Mouse (Mus musculus): ENCODE data around the gene Wdr74.

The Wdr74 gene

GRCm38 (mm10) chr19:8741243-8741869 lies 5.7 kb downstream of the Wdr74 start, which contains the start of gene Stx5a:
Gene Stx5a (plus strand): TSS chr19:8741413.
- DNase-seq (ENCODE audit: low spot score), result peak; percentile 95

DNA sequence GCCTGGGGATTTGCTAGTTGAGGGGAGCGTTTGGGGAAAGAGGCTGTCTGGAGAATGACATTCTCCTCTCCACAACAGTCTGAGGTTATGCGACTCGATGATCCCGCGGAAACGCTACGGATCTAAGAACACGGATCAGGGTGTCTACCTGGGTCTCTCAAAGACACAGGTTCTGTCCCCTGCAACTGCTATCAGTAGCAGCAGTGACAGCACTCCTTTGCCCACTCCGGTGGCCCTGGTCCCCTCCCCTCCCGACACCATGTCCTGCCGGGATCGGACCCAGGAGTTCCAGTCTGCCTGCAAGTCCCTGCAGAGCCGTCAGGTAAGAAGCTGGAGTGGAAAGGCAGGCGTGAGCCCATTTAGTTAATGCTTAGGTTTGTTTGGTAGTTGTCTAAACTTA lies 6.5 kb downstream of the Wdr74 start:
- no peak for DNase-seq (ENCODE audit: low spot score)

GRCm38 (mm10) chr19:8745382-8745781 lies 9.8 kb downstream of the Wdr74 start:
- no peak for DNase-seq (ENCODE audit: low spot score)

GRCm38 (mm10) chr19:8747368-8747767 lies 11.7 kb downstream of the Wdr74 start:
- no peak for DNase-seq (ENCODE audit: low spot score)

GRCm38 (mm10) chr19:8755652-8756051 lies 20.0 kb downstream of the Wdr74 start:
- DNase-seq (ENCODE audit: low spot score), result no peak

- DNase-seq (ENCODE audit: low spot score), result peak; percentile 87
Measured at GRCm38 (mm10) chr19:8756635-8757387, 21.2 kb downstream of the Wdr74 start, which contains the start of gene Nxf1. Gene Nxf1 (plus strand): TSS chr19:8757073.

GRCm38 (mm10) chr19:8757471-8757998 lies 21.9 kb downstream of the Wdr74 start:
- no peak for DNase-seq (ENCODE audit: low spot score)

- no peak for DNase-seq (ENCODE audit: low spot score)
Measured at GRCm38 (mm10) chr19:8758899-8759298, 23.3 kb downstream of the Wdr74 start.

GRCm38 (mm10) chr19:8760757-8761156 lies 25.1 kb downstream of the Wdr74 start:
- DNase-seq (ENCODE audit: low spot score), result no peak

GRCm38 (mm10) chr19:8763276-8763675 lies 27.6 kb downstream of the Wdr74 start:
- DNase-seq (ENCODE audit: low spot score), result no peak

GRCm38 (mm10) chr19:8765562-8765961 lies 29.9 kb downstream of the Wdr74 start:
- DNase-seq (ENCODE audit: low spot score), result no peak

DNA sequence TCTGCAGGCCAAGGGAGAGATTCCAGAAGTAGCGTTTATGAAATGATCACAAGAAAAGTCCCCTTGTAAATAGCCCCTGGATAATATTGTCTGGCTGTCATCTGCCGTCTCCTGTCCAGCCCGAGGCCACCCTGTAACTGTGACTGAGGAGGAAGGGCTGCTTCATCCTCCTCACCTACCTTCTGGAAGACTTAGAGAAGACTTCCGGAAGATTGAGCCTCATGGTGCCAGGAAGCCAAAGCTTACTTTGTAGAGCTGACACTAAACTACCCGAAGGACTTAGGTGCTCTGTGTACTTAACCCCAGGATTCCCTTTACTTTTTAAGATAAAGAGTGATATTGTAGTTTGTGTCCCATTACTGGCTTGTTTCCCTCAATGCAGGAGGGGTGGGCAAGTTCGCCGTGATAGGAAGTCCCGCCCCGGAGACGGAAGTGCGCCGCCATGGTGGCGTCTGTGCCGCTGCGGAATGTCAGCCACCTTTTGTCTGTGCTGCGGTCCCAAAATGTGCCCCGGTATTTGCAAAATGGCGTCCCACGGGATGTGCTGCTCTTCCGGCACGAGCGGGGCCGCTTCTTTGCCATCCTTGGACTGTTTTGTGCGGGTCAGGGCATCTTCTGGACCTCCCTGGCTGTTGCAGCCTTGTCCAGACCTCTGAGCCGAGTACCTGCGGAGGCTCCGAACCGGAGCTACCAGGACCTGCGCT lies 35.1 kb downstream of the Wdr74 start, which contains the start of gene Tmem223:
Tmem223 (plus strand) TSS at position 430 of the 704 bp plus-strand sequence.
- DNase-seq (ENCODE audit: low spot score), result peak; percentile 49

- DNase-seq (ENCODE audit: low spot score), result no peak
Measured at GRCm38 (mm10) chr19:8772996-8773395, 37.4 kb downstream of the Wdr74 start.

GRCm38 (mm10) chr19:8773409-8773808 lies 37.8 kb downstream of the Wdr74 start:
- no peak for DNase-seq (ENCODE audit: low spot score)

- peak; percentile 88 for DNase-seq (ENCODE audit: low spot score)
Measured at GRCm38 (mm10) chr19:8774086-8774835, 38.6 kb downstream of the Wdr74 start, which contains the start of gene Tmem179b. Gene Tmem179b (minus strand): TSS chr19:8774467.

GRCm38 (mm10) chr19:8774951-8775421 lies 39.4 kb downstream of the Wdr74 start:
- peak; percentile 19 for DNase-seq (ENCODE audit: low spot score)

GRCm38 (mm10) chr19:8786008-8786781 lies 50.6 kb downstream of the Wdr74 start, which contains the start of gene Taf6l:
Gene Taf6l (minus strand): TSS chr19:8786417.
- DNase-seq (ENCODE audit: low spot score), result peak; percentile 89

DNA sequence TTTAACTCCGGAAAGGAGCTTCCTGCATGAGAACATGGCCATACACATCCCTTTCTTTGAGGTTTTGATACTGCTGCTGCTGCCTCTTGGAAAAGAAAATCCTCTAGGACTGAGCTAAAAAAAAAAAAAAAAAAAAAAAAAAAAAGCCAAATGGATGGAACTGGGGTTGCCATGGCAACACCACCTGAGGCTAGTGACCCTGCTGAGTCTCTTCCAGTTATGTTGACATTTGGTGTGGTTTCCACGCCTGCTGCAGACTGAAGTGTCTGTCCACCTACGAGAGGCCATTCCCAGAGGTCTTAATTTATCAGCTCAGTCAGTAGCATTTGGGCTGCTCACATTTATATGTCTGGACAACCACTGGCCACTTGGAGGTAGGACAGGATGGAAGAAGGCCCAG lies 52.9 kb downstream of the Wdr74 start:
- DNase-seq (ENCODE audit: low spot score), result no peak

- DNase-seq (ENCODE audit: low spot score), result no peak
Measured at GRCm38 (mm10) chr19:8789171-8789570, 53.5 kb downstream of the Wdr74 start.

DNA sequence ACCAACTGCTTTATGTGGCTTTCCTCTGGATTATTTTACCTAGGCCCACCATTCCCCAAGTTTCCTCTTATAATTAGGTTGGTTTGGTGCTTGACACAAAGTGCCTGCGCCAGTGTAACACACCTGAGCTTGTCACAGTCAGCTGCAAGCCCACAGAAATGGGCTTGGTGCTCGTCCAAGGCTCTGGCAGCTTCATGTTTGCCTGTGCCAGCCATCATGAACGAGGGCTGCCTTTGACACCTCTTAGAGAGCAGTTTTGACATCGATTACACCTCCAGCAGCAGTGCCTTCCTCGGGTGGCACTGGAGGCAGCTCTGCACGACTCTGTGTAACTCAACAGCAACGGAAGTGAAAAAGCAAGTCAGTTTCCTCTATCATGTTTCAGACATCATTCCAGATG lies 54.5 kb downstream of the Wdr74 start:
- DNase-seq (ENCODE audit: low spot score), result no peak
